Mouse (Mus musculus): Measurements from ENCODE around the gene Rubcnl.
A peak's percentile ranks its signal among the peaks of the same experiment; 100 is the strongest.

Gene Rubcnl

GRCm38 (mm10) chr14:75017877-75018825 is 2.3 kb downstream of the Rubcnl start:
- peak; percentile 79 for DNase-seq

- peak; percentile 64 for DNase-seq
These were observed 3.0 kb downstream of the Rubcnl start for GRCm38 (mm10) chr14:75018829-75019228.

GRCm38 (mm10) chr14:75020581-75021253 is 4.9 kb downstream of the Rubcnl start:
- DNase-seq: peak; percentile 83

- no peak for DNase-seq
These were observed 6.7 kb downstream of the Rubcnl start for GRCm38 (mm10) chr14:75022522-75022921.

GRCm38 (mm10) chr14:75024793-75025710 is 9.2 kb downstream of the Rubcnl start:
- DNase-seq: peak; percentile 51

GRCm38 (mm10) chr14:75030764-75031163 is 14.9 kb downstream of the Rubcnl start:
- peak; percentile 53 for DNase-seq

- DNase-seq: peak; percentile 90
These were observed 16.3 kb downstream of the Rubcnl start for GRCm38 (mm10) chr14:75031999-75032575.

GRCm38 (mm10) chr14:75032742-75033141 is 16.9 kb downstream of the Rubcnl start:
- peak; percentile 3 for DNase-seq

- peak; percentile 97 for DNase-seq
These were observed 18.4 kb downstream of the Rubcnl start for GRCm38 (mm10) chr14:75034240-75034639.

- peak; percentile 87 for DNase-seq
These were observed 19.6 kb downstream of the Rubcnl start for GRCm38 (mm10) chr14:75035431-75035830.

- no peak for DNase-seq
These were observed 29.4 kb downstream of the Rubcnl start for GRCm38 (mm10) chr14:75045184-75045583.

- no peak for DNase-seq
These were observed 36.6 kb downstream of the Rubcnl start for GRCm38 (mm10) chr14:75052451-75052850.

GRCm38 (mm10) chr14:75054455-75055343 is 38.9 kb downstream of the Rubcnl start:
- no peak for DNase-seq

- DNase-seq: no peak
These were observed 41.1 kb downstream of the Rubcnl start for GRCm38 (mm10) chr14:75056861-75057431.

- DNase-seq: no peak
These were observed 44.7 kb downstream of the Rubcnl start for GRCm38 (mm10) chr14:75060562-75060961.

- peak; percentile 58 for DNase-seq
These were observed 48.1 kb downstream of the Rubcnl start for GRCm38 (mm10) chr14:75063936-75064335.

GRCm38 (mm10) chr14:75064520-75064919 is 48.7 kb downstream of the Rubcnl start:
- DNase-seq: peak; percentile 85

GRCm38 (mm10) chr14:75065211-75065610 is 49.4 kb downstream of the Rubcnl start:
- DNase-seq: peak; percentile 3

- no peak for DNase-seq
These were observed 52.7 kb downstream of the Rubcnl start for GRCm38 (mm10) chr14:75068430-75069112.

- DNase-seq: no peak
These were observed 53.6 kb downstream of the Rubcnl start for GRCm38 (mm10) chr14:75069356-75069979.

All from heart, adult 11 months (tissue).